Mouse (Mus musculus) retina, postnatal 7 days (tissue): ENCODE data around the gene Gm20911.
"Not testable (repeated sequence)": the region's sequence is repeated elsewhere in the genome, so short reads cannot be mapped to it uniquely, and the experiment has no call there.

Source experiments
- DNase-seq: peaks from one replicate; pipeline ENCODE4 v3.0.0-alpha.2; 2012; ENCODE audit warnings: low read depth, low spot score

The Gm20911 gene

GRCm38 (mm10) chrY:81457707-81458106 is at the start of gene Gm20911:
Gene Gm20911 (plus strand): TSS chrY:81458007.
- DNase-seq: not testable (repeated sequence)
